Mouse (Mus musculus): ENCODE results near the gene Pym1.

Gene Pym1

GRCm38 (mm10) chr10:128744680-128745601, 2.7 kb upstream of the Pym1 start, which contains the start of gene Dgka:
TSS of gene Dgka (minus strand) at chr10:128744855.
- peak; percentile 41 for DNase-seq (ENCODE audit: low spot score)

GRCm38 (mm10) chr10:128745946-128746613, 1.6 kb upstream of the Pym1 start:
- peak; percentile 74 for DNase-seq (ENCODE audit: low spot score)

GRCm38 (mm10) chr10:128746972-128747645, 580 bp upstream of the Pym1 start:
- no peak for DNase-seq (ENCODE audit: low spot score)

GRCm38 (mm10) chr10:128748252-128748864, 669 bp downstream of the Pym1 start:
- DNase-seq (ENCODE audit: low spot score): peak; percentile 77

- DNase-seq (ENCODE audit: low spot score): no peak
Measured at GRCm38 (mm10) chr10:128772895-128773294, 25.2 kb downstream of the Pym1 start.

- no peak for DNase-seq (ENCODE audit: low spot score)
Measured at GRCm38 (mm10) chr10:128773685-128774084, 26.0 kb downstream of the Pym1 start.

- DNase-seq (ENCODE audit: low spot score): no peak
Measured at GRCm38 (mm10) chr10:128778441-128778840, 30.8 kb downstream of the Pym1 start.

GRCm38 (mm10) chr10:128779011-128779795, 31.5 kb downstream of the Pym1 start:
- DNase-seq (ENCODE audit: low spot score): peak; percentile 93

GRCm38 (mm10) chr10:128780200-128780599, 32.5 kb downstream of the Pym1 start:
- peak; percentile 39 for DNase-seq (ENCODE audit: low spot score)

- no peak for DNase-seq (ENCODE audit: low spot score)
Measured at GRCm38 (mm10) chr10:128790398-128791124, 42.9 kb downstream of the Pym1 start, which contains the start of gene Mmp19. TSS of gene Mmp19 (plus strand) at chr10:128790910.

- DNase-seq (ENCODE audit: low spot score): no peak
Measured at GRCm38 (mm10) chr10:128792041-128792440, 44.4 kb downstream of the Pym1 start.

- no peak for DNase-seq (ENCODE audit: low spot score)
Measured at GRCm38 (mm10) chr10:128793258-128793657, 45.6 kb downstream of the Pym1 start.

- no peak for DNase-seq (ENCODE audit: low spot score)
Measured at GRCm38 (mm10) chr10:128794391-128794790, 46.7 kb downstream of the Pym1 start.

GRCm38 (mm10) chr10:128795581-128795980, 47.9 kb downstream of the Pym1 start:
- no peak for DNase-seq (ENCODE audit: low spot score)

GRCm38 (mm10) chr10:128798676-128799075, 51.0 kb downstream of the Pym1 start:
- no peak for DNase-seq (ENCODE audit: low spot score)

- DNase-seq (ENCODE audit: low spot score): no peak
Measured at GRCm38 (mm10) chr10:128801981-128802495, 54.3 kb downstream of the Pym1 start.

GRCm38 (mm10) chr10:128802956-128803355, 55.3 kb downstream of the Pym1 start:
- DNase-seq (ENCODE audit: low spot score): no peak

- DNase-seq (ENCODE audit: low spot score): no peak
Measured at GRCm38 (mm10) chr10:128803361-128803760, 55.7 kb downstream of the Pym1 start.

- DNase-seq (ENCODE audit: low spot score): peak; percentile 47
Measured at GRCm38 (mm10) chr10:128803771-128804270, 56.1 kb downstream of the Pym1 start, which contains the start of gene Dnajc14. TSS of gene Dnajc14 (plus strand) at chr10:128804062.

Measured in lung, postnatal 25 days (tissue).